Mouse (Mus musculus): ENCODE measurements around the gene AB124611.
"Not testable (repeated sequence)": the region's sequence is repeated elsewhere in the genome, so short reads cannot be mapped to it uniquely, and the experiment has no call there.

AB124611 gene

DNA sequence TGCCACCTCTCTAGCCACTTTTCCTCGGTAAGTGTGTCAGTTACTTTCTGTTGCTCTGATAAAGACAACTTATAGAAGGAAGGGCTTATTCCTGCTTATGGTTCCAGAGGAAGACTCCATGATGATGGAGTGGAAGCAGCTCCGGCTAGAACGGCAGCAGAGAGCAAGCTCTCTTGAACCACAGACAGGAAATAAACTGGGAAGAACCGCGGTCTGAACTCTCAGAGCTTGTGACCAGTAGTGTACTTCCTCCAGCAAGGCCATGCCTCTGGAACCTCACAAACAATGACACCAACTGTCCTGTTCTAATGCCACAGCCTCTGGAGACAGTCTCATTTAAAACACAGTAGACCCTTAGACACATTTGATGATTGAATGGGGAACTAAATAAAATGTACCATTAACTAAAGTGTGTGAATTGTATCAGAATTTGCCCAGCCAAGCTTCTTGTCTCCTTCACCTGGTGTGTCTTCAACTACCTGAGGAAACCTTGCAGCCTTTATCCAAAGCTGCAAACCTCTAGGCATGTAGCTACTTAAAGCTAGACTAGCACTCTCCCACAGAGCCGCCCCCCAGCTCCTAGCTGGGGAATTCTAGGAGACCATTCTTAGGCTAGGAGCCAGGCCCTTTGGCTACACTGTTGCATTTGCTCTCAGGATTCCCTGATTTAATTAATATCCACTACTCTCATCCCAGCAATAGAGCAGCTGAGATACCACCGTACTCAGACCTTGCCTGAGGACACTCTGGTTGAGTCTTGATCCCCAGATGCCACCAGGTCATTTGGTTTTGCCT lies 637 bp upstream of the AB124611 start:
- no peak for DNase-seq (ENCODE audit: low spot score)

DNA sequence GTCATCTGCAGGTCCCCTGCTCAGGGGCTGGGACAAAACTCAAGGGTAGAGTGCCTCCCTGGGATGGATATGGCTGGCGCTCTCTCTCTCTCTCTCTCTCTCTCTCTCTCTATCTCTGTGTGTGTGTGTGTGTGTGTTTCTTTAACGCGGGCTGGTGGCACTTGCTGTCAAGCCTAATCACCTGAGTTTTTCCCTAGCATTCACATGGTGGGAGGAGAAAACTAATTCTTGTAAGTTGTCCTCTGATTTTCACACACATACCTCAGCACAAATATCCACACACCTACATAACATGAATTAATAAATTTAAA lies 613 bp downstream of the AB124611 start:
- no peak for DNase-seq (ENCODE audit: low spot score)

DNA sequence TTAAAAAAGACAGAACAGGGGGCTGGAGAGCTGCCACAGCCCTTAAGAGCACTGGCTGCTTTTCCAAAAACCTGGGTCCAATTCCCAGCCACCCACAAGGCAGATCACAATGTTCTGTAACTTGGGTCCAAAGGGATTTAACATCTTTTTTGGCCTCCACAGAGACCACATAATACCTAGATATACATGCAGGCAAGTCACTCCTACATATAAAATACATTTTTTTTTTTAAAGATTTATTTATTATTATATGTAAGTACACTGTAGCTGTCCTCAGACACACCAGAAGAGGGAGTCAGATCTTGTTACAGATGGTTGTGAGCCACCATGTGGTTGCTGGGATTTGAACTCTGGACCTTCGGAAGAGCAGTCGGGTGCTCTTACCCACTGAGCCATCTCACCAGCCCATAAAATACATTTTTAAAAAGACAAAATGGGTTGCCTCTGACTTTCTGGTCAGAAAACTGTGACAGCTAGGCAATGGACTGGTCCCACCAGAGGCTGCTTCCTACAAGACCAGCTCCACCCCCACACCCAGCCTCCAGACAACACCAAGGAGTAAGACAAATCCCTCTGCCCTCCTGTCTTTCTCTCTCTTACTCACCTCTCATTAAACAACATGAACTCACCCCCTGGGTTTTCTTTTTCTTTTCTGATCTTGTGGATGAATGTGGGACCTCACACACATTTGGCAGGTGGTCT lies 1.3 kb downstream of the AB124611 start:
- no peak for DNase-seq (ENCODE audit: low spot score)

DNA sequence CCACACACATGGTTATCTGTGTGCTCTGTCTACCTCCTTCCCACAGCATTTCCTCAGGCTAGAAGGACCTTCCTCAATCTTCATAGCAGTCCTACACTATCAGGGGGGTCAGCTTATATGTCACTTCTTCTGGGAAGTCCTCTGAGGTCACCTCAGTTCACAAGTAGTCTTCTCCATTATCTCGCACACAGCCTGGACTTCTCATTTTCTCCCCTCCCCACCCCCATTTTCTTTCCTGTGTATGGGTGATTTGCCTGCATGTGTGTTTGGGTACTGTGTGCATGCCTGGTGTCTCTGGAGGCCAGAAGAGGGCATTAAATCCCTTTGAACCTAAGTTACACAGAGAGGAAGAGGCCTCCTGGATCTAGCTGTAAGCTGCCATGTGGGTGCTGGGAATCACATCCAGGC lies 1.9 kb downstream of the AB124611 start:
- no peak for DNase-seq (ENCODE audit: low spot score)

DNA sequence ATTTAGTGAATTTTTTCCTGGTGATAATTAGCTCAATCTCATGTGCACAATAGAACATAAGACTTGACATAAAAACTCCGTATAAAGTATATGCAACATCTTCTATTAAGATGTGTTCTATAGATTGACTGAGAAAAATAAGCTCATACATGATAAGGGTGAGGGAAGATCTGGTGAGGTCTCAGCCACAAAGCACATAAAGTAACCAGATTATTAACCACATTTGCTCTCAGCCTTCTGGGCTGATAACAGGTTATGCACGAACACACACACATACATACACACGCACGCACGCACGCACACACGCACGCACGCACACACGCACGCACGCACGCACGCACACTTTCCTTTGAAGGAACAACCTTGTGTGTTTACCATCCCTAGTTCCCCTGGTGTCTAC lies 10.5 kb downstream of the AB124611 start:
- no peak for DNase-seq (ENCODE audit: low spot score)

DNA sequence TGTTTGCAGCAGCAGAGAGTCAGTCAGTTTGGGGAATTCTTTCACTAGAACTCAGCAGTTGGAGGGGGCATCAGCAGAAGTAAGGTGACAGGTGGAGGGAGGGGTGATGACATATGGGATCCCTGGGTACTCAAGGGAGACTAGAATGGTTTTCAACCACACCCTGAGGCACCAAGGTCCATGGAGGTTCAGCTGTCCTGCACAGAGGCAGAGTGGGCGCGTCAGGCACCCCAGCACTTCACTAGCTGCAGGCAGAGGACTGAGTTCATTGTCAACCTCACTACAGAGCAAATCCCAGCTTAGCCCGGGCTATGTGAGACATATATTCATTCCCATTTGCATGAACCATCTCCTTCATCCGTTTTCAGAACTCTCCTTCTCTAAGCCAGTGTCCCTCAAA lies 11.0 kb downstream of the AB124611 start:
- no peak for DNase-seq (ENCODE audit: low spot score)

DNA sequence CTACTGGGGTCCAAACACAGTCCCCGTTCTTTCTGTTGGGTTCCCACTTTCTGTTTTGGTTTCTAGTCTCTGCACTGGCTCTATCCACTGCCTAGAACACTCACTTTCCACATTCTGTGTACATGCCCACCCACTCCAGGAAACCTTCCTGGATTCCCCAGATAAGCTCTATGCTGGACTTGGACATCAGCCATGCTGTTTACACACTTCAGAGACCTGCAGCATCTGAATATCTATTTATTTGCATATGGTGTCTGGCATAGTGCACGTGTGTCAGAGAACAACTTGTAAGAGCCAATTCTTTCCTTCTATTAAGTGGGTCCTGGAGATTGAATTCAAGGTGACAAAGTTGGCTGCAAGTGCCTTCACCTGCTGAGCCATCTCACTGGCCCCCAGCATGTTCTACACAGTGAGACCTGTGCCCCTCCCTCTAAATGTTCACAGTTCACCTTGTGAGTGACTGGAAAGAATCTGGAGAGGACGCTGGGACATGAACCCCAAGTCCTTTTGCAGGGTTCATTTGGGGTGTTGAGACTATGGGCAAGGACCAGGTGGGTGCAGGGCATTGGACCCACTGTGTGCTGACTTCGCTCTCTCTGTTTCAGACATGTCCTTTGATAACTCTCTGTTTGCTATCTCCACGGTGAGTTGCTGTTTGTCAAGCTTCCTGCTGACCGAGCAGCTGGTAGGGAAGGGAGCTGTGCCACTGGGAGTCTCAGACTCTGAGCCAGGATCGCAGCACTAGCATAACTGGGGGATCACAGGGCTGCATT lies 14.2 kb downstream of the AB124611 start:
- no peak for DNase-seq (ENCODE audit: low spot score)

DNA sequence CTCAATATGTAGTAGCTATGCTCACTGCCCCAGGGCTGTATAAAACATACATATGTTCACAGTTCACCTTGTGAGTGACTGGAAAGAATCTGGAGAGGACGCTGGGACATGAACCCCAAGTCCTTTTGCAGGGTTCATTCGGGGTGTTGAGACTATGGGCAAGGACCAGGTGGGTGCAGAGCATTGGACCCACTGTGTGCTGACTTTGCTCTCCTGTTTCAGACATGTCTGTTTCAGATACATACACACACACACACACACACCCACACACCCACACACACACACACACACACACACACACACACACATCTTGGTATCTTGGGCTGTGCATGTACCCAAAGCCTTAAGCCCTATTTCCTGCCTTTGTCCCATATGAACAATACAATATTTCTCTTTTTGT lies 16.0 kb downstream of the AB124611 start:
- DNase-seq (ENCODE audit: low spot score), result not testable (repeated sequence)

DNA sequence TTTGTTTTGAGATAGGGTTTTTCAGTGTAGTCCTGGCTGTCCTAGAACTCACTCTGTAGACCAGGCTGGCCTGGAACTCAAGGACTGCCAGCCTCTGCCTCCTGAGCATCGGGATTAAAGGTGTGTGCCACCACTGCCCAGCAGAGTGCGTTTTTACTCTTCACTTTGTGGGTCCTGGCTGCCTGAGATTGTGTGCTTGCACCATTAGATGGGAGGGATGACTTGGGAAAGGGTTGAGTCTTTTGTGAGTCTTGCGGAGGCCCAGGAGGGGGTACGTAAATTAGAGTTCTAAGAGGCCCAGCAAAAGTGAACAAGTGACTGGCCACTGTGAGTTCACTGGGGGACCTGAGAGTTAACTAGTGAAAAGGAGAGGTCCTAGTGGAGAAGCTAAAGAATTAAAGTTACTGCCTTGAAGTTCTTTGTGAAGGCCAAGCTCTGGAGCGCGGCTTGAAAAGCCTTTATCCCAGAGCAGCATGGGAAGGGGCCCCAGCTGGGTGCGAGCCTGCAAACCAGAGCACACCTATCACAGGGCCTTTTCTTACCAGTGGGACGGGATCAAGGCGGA lies 19.5 kb downstream of the AB124611 start:
- DNase-seq (ENCODE audit: low spot score), result no peak

DNA sequence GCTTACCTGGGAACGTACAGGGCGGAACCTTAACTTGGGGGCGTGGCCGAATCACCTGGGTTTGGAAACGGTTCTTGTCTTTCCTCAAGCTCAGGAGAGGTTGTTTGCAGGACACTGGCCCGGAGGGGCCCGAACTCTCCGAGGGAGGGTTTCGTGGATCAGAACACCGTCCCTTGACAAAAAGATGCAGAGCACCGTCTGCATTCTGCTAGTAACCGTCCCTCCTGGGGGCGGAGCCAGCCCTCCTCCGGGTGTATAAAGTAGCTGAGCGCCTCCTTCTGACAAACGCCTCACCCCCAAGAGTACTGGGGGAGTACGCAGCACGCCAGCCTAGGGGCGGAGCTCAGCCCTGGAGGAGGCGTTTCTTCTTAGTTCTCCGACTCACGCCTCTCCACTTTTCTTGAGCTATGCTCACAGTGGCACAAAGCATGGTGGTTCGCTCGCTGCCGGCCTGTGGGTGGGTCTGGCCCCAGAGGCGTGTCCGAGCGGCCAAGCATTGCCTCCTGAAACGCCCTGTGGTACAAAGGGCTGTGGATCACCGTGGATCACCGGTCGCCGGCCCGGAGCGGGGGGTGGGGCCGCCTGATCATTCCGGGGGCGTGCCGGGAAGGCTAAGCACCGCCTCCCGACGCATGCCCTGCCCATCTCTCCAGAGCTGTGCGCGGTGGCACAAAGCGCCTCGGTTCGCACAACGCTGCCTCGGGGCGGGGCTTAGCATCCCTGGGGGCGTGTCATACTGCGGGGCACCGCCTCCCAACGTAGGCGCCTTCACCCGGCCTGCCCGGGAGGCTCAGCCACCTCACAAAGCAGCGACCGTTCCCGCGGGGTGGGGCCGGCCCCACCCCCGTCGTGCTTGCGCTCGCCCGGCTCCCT lies 20.2 kb downstream of the AB124611 start:
- peak; percentile 99 for DNase-seq (ENCODE audit: low spot score)

DNA sequence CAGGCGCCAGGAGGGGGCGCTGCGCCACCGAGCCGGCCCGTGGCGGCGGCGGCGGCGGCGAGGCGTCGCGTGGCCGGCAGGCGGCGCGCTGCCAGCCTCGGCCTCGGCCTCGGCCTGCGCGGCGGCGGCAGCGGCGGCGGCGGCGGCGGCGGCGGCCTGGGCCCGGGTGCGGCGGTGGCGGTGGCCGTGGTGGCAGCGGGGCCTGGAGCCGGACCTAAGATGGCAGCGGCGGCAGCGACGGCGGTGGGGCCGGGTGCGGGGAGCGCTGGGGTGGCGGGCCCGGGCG lies 20.8 kb downstream of the AB124611 start, which contains the start of gene Carm1:
Carm1 (plus strand) TSS at position 106 of the 286 bp plus-strand sequence.
- DNase-seq (ENCODE audit: low spot score), result no peak

DNA sequence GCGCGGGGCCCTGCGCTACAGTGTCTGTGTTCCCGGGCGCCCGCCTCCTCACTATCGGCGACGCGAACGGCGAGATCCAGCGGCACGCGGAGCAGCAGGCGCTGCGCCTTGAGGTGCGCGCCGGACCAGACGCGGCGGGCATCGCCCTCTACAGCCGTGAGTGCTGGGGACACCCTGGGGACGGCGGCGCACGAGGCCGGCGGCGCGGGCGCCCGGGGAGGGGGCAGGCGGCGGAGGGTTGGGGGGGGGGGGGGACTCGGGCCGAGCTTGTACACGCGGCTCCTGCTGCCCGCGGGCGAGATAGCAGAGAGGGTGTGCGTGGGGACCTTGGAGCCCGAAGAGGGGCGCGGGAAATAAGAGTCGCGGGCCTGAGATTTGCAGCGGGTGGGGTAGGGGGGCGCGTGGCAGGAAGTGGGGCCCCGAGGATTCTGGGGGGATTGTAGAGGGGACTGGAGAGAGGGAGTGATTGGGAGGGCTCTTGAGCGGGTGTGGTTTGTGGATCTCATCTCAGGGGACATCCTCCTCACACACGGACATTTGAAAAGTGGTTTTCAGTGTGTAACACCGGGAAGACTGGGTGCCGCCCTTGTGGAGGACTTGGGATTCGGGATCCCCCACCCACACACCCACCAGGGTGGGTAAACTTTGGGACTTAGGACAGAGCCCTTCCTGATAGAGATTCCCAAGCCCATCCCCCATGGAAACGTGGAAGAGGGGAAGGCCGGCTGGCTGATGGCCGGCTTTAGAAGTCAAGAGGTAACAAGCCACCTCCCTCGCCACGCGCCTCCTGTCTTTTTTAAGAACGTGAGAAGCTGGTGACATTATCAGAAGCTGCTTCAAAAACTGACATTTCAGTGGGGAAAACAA lies 21.3 kb downstream of the AB124611 start:
- peak; percentile 22 for DNase-seq (ENCODE audit: low spot score)

DNA sequence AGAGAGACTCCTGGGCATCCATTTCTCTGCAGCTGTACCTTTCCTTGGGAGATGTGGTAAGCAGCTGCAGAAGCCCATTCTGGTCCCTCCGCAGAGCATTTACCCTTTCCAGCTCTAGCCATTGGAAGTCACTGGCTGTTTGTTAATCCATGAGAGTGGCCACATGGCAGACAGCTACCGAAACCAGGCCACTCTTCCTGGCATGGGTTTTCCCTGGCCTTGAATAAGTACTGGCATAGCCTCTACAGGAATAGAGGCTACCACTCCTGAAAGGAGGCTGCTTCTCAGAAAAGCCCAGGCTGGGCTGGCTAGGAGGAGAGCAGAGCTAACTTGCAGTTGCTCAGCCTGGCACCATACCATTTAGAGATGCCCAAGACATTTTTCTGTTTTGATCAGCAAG lies 25.1 kb downstream of the AB124611 start:
- no peak for DNase-seq (ENCODE audit: low spot score)

DNA sequence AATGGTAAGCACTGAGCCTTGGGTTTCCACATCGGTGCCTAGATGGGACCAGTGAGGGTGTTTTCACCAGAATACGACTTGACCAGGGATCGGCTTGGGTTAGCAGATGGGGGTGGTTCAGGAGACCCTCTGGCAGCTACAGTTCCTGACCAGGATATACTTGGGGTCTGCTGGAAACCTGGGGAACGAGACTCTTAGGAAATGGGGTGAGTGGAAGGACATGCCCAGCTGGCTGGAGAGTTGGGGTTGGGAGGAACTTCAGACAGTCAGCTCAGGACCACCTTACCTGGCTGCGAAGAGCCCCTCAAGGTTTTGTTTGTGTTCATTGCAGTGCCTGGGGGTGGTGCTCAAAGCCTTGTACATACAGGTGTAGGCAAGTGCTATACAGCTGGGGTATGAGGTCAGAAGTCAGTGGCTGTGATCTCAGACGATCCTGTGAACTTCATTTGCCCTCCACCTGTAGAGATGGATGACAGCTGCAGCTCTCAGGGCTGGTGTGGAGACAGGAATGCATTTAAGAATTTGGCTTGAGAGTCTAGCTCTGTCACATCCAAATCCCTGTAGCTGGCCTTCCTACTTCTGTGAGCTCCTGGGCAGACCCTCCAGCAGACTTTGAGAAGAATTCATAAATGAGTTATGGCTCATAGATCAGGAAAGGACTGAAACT lies 27.8 kb downstream of the AB124611 start:
- no peak for DNase-seq (ENCODE audit: low spot score)

DNA sequence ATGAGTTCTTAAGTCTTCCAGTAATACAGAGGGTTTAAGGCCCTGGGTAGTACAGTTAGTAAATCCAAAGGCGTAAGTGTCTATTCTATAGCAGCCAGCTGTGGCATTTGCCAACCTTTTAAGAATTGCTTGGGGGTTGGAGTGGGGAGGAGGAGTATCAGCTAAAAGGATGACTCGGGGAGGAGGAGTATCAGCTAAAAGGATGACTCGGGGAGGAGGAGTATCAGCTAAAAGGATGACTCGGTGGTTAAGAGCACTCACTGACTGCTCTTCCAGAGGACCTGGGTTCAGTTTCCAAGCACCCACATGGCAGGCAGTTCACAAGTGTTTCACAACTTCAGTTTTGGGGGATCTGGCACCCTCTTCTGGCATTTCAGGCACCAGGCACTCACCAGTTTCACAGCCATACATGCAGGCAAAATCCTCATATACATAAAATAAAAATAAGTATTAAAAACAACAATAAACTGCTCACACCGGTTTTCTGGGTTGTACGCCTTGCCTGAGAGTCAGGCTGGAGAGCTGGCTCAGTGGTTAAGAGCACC lies 29.3 kb downstream of the AB124611 start:
- no peak for DNase-seq (ENCODE audit: low spot score)

DNA sequence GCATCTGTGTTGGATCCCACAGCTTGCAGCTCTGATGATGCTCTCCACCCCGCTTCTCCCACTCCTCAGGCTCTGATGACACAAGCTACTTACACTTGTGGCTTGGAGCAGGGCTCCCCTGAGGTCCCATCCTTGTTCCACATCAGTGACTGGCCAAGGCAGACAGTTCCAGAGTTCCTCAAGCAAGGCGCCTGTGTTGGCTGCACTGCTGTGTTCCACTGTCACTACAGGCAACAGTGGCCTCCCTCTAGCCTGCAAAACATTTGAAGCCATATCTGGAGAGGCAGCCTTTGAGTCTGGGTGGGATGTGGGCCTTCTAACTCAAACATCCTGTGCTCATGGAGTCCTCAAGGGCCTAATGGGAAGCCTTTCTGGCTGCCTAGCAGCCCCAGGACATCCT lies 31.0 kb downstream of the AB124611 start:
- no peak for DNase-seq (ENCODE audit: low spot score)

DNA sequence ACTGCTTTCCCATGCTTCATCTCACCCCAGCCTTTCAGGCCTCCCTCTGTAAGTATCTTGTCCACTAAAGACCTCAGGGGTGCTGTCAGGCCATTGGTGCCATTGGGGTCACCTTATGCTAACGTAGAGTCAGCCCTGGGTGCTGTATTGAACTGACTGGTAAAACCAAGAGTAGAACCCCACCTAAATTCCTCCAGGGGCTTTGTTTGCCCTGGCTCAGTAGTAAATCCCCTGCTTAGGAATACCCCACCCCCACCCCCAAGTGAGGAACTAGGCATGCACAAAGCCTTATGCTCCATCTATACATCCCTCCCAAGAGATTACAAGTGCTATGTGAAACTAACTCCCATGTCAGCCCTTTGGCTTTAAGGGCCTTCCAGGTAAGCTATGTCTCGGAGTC lies 31.6 kb downstream of the AB124611 start:
- DNase-seq (ENCODE audit: low spot score), result no peak

DNA sequence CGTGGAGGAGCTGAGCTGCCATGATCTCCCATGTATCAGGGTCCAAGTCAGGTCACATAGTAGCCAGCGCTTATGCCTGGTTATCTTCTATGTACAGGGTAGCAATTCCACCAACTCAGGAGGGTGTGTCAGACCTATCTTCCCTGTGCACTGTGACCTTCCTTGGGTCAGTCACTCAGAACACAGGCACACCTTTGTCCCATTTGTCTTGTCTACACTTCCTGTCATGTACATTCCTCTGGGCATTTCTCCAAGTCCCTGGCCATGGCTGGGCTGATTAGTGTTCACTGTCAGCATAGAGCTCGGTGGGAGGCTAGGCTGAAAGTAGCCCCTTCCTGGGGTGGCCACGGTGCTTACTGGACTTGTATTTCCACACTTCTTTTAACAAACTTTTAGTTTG lies 32.4 kb downstream of the AB124611 start:
- no peak for DNase-seq (ENCODE audit: low spot score)

DNA sequence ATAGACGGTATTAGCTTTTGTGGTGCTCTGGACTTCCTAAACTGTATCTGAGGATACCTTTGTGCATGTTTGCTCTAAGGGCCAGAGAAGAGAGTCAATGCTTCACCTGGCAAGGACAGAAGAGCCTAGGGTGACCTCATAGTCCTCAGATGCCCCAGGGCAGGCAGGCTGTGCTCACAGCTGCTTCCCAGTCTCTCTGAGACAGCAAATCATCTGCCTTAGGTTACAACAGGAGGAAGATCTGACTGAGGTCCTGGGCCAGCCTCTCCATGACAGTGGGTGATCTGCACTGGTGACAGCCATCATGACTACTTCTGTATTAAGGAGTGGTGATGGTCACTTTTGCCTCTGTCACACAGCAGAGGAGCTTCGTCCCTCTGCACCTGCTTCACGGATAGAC lies 33.2 kb downstream of the AB124611 start:
- no peak for DNase-seq (ENCODE audit: low spot score)

DNA sequence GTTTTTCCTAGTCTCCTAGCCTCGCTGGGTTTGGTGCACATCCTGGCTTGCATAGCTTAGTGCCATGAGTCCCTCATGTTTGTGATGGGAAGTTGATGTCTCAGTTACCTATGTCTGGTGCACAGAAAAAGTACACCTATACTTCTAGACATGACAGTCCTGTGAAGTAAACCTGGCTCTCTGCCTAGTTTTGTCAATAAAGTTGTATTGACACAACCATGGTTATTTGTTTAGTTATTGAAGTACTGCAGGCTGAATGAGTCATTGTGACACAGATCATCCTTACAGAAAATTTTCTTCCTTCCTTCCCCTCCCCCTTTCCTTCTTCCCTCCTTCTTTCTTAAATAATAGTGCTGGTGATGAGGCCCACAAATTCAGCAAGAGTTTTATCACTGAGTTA lies 38.4 kb downstream of the AB124611 start:
- no peak for DNase-seq (ENCODE audit: low spot score)
